Mouse (Mus musculus) telencephalon, adult 2 months (tissue): ENCODE measurements around the gene BC035947.
"Not testable (repeated sequence)": the region's sequence is repeated elsewhere in the genome, so short reads cannot be mapped to it uniquely, and the experiment has no call there.

Source experiments
- DNase-seq: peaks from one replicate; pipeline ENCODE4 v3.0.0-alpha.2; 2011; ENCODE audit warnings: low read depth, low spot score

Gene BC035947

DNA sequence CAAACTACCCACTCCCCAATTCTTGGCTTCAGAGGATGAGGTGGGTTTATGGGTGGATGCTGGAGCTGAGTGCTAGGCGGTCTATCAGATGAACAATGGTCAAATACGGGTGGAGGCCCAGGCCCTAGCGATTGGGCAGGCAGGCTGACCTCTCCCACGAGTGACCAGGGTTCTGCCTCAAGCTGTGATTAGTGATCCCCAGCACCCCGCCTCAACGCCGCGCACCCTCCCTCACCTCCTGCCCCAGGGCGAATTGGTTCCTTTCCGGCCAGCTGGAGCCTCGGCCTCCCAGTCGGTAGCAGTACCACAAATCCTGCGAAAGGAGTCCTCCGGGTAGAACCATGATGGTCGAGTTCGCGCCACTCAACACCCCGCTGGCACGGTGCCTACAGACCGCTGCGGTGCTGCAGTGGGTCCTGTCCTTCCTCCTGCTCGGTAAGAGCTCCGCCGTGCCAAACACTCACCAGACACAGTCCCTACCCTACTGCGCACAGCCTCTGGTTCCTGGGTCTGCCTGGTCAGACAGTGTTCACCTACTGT, at the start of gene BC035947:
TSS of gene BC035947 (minus strand) at position 538 of the 540 bp plus-strand sequence.
- no peak for DNase-seq

DNA sequence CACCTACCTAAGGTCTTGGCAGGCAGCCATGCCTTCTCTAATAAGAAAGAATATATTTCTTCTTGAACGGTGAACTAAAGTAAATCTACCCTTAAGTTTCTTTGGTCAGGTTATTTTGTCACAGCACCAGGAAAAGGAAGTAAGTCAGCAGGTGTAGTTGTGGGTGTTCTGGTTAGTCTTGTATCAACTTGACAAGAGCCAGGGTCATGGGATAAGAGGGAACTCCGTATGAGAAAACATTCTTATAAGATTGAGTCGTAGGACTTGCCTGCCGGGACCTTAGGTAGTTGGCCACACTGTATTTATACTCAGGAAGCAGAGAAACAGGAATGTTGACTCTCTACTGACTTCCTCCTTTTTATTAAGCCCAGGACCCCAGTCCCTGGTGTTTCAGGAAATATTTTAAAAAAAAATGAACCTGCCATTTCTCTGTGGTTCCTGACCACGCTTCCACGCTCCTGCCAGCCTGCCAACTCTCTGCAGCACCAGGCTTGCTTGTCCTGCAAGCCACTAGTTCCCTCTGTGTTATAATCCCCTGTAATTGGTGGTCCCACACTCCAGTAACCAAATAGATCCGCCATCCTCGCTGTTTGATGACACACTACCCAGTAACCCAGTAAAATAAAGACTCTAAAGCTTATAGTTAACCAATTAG, 42.2 kb upstream of the BC035947 start:
- DNase-seq: no peak

GRCm38 (mm10) chr1:78548961-78549360, 37.0 kb upstream of the BC035947 start:
- DNase-seq: no peak

DNA sequence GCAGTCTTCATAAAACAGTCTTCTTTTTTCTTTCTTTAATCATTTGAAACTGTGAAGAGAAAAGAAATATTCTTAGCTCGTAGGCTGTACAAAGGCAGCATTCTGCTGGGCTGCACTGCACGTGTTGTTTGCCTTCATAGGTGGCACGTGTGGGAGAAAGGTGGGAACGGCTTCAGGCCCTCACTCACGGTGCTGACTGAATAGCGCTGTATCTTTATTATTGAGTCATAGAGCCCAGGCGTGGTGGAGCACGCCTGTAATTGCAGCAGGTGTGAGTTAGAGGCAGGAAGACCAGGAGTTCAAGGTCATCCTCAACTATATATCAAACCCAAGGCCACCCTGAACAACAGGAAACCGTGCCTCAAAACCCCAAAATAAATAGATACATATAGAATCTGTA, 34.3 kb upstream of the BC035947 start:
- DNase-seq: no peak

- not testable (repeated sequence) for DNase-seq
Observed at GRCm38 (mm10) chr1:78543631-78544030, 31.7 kb upstream of the BC035947 start.

DNA sequence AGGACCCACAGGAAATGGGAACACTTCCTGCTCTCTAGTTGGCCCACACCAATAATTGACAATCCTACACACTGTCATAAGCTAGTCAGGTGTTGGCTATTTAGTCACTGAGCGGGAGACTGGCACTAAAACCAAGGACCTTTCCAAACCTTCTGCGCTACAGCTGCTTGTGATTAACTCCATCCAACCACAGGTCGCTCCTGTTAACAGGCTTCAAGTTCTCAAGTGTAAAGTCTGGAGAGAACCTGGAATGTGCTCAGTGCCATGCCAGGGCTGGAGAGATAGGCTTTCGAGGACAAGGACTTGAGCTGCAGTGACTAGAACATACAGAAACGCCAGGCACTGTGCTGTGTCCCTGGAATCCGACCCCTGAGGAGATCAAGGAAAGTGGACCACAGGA, 27.2 kb upstream of the BC035947 start:
- DNase-seq: no peak

GRCm38 (mm10) chr1:78538396-78538795, 26.4 kb upstream of the BC035947 start:
- DNase-seq: no peak

GRCm38 (mm10) chr1:78537494-78538010, 25.6 kb upstream of the BC035947 start:
- peak; percentile 96 for DNase-seq

- DNase-seq: peak; percentile 72
Observed at GRCm38 (mm10) chr1:78536310-78537164, 24.6 kb upstream of the BC035947 start.

DNA sequence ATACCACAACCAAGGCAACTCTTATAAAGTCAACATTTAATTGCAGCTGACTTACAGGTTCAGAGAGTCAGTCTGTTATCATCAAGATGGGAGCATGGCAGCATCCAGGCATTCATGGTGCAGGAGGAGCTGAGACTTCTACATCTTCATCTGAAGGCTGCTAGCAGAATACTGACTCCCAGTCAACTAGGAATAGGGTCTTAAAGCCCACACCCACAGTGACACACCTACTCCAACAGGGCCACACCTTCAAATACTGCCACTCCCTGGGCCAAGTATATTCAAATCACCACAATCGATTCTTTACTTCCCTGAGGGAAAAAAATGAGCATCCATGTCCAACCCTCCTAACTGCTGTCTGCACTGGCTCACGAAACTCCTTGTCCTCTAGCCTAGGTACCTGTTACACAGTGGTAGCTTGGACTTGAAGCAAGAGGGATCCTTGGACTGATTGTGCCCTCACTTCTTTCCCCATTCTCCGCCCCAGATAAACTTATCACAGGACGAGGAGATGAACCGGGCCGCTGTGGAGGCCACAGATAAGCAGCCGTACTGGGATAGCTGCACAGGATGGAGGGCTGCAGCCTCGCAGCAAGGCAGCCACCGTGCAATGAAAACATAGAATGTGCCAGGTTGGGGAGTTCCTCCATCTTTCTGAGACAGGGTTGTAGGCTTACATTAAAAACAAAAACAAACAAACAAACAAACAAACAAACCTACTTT, 22.6 kb upstream of the BC035947 start:
- no peak for DNase-seq

DNA sequence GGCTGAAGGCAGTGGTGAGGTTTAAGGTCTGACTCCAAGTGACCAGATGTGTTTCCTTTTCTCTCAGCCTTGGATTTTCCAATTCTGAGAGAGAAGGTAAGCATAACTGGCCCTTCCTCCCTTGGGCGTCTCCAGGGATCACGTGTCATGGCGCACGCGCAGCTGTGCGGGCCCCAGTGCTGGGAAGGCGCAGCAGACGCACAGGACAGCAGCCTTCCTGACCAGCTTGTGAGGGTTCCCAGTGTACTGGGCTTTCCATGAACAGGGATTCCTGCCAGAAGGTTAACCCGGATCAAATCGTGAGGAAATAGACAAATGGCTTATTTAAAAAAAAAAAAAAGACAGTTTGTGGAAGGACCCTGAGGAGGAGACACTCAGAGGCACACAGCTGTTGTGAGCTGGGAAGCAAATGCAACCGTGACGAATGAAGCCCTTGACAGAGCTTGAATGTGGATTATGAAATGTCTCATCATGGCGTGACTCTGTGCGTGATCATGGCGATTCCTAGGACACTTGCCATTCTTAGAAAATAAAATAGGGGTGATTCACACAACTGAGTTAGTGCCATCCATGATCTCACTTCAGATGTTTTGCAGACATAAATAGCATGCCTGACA, 20.3 kb upstream of the BC035947 start:
- no peak for DNase-seq

DNA sequence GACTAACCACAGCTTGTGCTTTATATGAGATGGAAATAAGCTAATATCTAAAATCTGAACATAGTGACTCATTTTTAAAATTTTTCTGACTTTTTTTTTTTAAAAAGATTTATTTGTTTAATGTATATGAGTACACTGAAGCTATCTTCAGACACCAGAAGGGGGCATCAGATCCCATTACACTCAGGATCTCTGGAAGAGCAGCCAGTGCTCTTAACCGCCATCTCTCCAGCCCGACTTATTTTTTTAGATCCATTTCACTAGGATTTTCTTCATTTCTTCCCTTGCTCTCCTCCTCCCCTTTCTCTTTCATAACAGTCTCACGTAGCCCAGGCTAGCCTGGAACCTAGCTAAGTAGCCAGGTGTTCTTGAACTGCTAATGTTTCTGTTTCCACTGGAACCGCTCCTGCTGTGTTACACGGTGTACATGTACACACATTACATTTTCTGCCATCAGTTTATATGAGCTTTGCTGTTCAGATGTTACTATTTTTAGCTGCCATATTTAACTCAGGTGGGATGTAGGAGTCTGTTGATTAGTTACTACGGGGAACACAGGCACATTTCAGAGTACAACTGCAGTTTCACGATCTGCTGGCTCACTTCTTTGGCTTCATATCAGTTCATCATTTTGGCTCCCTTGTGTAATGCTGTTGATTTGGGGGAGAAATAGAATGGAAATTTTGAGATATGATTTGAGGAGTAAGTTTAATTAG, 18.7 kb upstream of the BC035947 start:
- peak; percentile 51 for DNase-seq

DNA sequence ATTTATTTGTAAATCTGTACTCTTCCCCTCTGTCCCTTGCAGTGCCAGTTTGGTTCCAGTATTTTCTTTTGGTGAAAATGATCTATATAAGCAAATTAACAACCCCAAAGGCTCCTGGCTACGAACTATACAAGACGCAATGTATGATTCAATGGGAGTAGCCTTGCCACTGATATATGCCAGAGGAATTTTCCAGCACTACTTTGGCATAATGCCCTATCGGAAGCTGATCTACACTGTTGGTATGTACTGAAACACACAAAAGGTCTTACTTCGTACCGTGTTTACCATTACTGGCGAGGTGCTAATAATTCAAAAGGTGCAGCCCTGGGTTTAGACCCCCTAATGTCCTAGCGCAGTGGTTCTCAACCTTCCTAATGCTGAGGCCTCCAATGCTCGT, 17.1 kb upstream of the BC035947 start:
- DNase-seq: no peak

- DNase-seq: no peak
Observed at GRCm38 (mm10) chr1:78528356-78528755, 16.4 kb upstream of the BC035947 start.

GRCm38 (mm10) chr1:78525189-78525886, 13.4 kb upstream of the BC035947 start:
- peak; percentile 32 for DNase-seq

- no peak for DNase-seq
Observed at GRCm38 (mm10) chr1:78518907-78519306, 6.9 kb upstream of the BC035947 start.

GRCm38 (mm10) chr1:78512756-78513155, 798 bp upstream of the BC035947 start:
- DNase-seq: no peak

DNA sequence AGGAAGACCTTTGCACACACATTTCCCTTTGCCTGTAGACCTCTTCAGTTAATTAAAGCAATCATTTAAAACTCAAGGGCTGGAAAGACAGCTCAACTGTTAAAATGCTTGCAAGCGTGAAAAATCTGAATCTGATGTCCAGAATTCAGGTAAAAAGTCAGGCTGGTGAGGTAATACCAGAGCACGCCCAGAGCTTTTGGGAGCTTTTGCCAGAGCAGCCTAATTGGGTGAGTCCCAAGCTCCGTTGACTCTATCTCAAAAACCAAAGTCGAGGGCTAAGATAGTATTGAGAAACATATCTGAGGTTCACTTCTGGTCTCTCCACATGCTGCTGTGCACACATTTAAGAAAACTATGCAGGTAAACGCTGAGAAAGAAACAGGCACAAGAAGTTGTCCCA, 1.1 kb downstream of the BC035947 start, which contains the start of gene Mogat1:
TSS of gene Mogat1 (plus strand) at position 130 of the 400 bp plus-strand sequence.
- DNase-seq: no peak

GRCm38 (mm10) chr1:78507137-78507536, 4.8 kb downstream of the BC035947 start:
- DNase-seq: no peak

DNA sequence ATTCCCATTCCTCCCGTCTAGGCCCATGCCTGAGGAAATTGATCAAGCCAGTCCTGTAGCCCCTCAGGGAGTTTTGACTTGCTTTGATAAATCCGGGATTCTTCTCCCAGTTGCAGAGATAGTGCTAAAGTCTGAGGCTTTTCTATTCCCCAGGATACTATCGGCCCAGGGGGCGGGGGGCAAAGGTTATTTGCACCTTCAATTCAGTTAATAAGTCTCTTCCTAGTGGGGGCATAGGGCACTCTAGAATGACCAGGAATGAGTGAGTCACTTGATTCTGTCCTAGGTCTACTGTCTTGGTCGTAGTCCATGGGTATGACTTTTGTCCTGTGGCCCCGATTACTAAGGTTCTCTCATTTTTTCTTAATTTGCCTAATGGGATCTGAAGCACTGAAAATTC, 9.4 kb downstream of the BC035947 start:
- no peak for DNase-seq
